Mouse (Mus musculus) forebrain, postnatal 0 days (tissue): ENCODE results near the gene Slc25a51. TPM values are rescaled to one million over a fixed set of nuclear protein-coding genes. Genes with fewer than 3 reads are reported as not detected.

Experiments
- ATAC-seq: fragments of 200-750 bp; cut with Nextera tagmentation; 2 replicates; pipeline ENCODE4 v1.8.0; 2017; ENCODE audit warnings: mild to moderate bottlenecking, moderate library complexity
- DNase-seq: peaks from one replicate; pipeline ENCODE4 v3.0.0-alpha.2; 2015
- H3K27ac ChIP-seq: fragments of 300-500 bp; sonication (generic); 2 replicates; pipeline ENCODE4 v1.5.1; 2014; ENCODE audit warnings: low read depth, mild to moderate bottlenecking, antibody characterized with exemption, low read length, moderate library complexity, mixed read lengths
- H3K27me3 ChIP-seq: fragments of 300-500 bp; sonication (generic); 2 replicates; pipeline ENCODE4 v1.6.1; 2014; ENCODE audit warnings: mild to moderate bottlenecking, low read length, mixed read lengths; ENCODE audit not compliant: insufficient read depth
- H3K36me3 ChIP-seq: fragments of 300-500 bp; sonication (generic); 2 replicates; pipeline ENCODE4 v1.6.1; 2014; ENCODE audit warnings: mild to moderate bottlenecking, moderate library complexity; ENCODE audit not compliant: insufficient read depth
- H3K4me1 ChIP-seq: fragments of 300-500 bp; sonication (generic); 2 replicates; pipeline ENCODE4 v1.6.1; 2014; ENCODE audit warnings: antibody characterized with exemption; ENCODE audit not compliant: insufficient read depth
- H3K4me2 ChIP-seq: fragments of 300-500 bp; sonication (generic); 2 replicates; pipeline ENCODE4 v1.6.1; 2014; ENCODE audit warnings: low read depth, mild to moderate bottlenecking, moderate library complexity
- H3K4me3 ChIP-seq: fragments of 300-500 bp; sonication (generic); 2 replicates; pipeline ENCODE4 v1.5.1; 2014; ENCODE audit warnings: low read depth, low read length, mixed read lengths
- H3K9ac ChIP-seq: fragments of 300-500 bp; sonication (generic); 2 replicates; pipeline ENCODE4 v1.6.1; 2014; ENCODE audit warnings: mild to moderate bottlenecking
- H3K9me3 ChIP-seq: fragments of 300-500 bp; sonication (generic); 2 replicates; pipeline ENCODE4 v1.6.1; 2016; ENCODE audit warnings: low read length
- CTCF ChIP-seq: sonication (generic); IDR thresholded peaks from 2 replicates; pipeline ENCODE4 v1.5.1; 2016; ENCODE audit warnings: antibody characterized with exemption, control low read depth, low read depth
- WGBS: fragments of 180-500 bp; shearing (Covaris S2); extraction: QIAGEN DNeasy Blood & Tissue Kit; methylation state at CpG from one replicate; pipeline ENCODE4 v1.1.7; 2014; 5-methylcytosine and 5-hydroxymethylcytosine counted together
- polyA plus RNA-seq: library from polyadenylated mRNA; unstranded; fragments of >200 nt; fragmentation: Nextera tagmentation; extraction: Ambion mirVana; gene quantifications from 2 replicates; pipeline ENCODE4 v1.2.1, GENCODE M21; 2015
- total RNA-seq: library from RNA; depleted of rRNA; stranded (reverse); fragments of >200 nt; gene quantifications from 2 replicates; pipeline ENCODE4 v1.2.3, GENCODE M21; 2014

Gene Slc25a51
- total and polyA plus RNA-seq, 2 experiments from 2014 or later, result 83.9 to 128 TPM

DNA sequence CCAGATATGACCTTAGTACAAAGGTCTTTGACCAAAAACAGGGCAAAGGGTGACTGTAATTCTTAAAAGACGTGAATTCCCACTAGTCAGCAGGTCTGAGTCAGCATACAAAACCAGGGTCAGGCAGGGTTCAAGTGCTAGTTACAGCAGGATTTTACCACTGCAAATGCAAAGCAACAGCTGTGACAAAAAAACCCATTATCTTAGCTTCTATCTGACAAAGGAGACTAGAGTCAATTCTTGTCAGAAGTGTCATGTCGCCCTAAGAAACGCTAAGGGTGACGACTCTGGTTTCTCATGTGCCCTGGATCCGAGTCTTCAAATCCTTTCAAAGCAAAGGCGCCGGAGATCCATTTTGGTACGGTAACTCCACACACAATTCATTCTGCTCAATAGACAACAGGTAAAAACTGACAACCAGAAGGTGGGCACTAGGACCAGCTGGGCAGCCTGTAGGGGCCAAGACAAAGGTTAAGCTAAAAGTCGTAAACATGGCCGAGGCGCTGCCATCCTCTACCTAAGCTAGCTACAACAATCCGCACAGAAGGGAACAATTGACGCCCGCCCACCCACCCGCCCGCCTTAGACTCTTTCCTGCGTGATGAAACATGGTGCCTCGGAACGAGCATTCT, 747 bp downstream of the Slc25a51 start:
- H3K9ac ChIP-seq, result peak overlapping the region; percentile 99
- no peaks in the 10 kb centered on the region for H3K27me3 ChIP-seq
- H3K4me3 ChIP-seq, result peak overlapping the region; percentile 98
- 2% methylated on average over 19 of the region's 19 CpGs for WGBS
- H3K36me3 ChIP-seq, result peaks cover 17% of the 10 kb centered on the region
- H3K27ac ChIP-seq, result peak overlapping the region; percentile 95
- no peak for TF ChIP-seq CTCF
- peak; percentile 48 for DNase-seq
- no peaks in the 10 kb centered on the region for H3K9me3 ChIP-seq
- 0 out of 2 replicates have a peak, but pooled peaks cover 14% of the 10 kb centered on the region for H3K4me1 ChIP-seq
- peak overlapping the region; percentile 68 for H3K4me2 ChIP-seq
- ATAC-seq, result no peak; the same call in 1 of the 2 replicates

DNA sequence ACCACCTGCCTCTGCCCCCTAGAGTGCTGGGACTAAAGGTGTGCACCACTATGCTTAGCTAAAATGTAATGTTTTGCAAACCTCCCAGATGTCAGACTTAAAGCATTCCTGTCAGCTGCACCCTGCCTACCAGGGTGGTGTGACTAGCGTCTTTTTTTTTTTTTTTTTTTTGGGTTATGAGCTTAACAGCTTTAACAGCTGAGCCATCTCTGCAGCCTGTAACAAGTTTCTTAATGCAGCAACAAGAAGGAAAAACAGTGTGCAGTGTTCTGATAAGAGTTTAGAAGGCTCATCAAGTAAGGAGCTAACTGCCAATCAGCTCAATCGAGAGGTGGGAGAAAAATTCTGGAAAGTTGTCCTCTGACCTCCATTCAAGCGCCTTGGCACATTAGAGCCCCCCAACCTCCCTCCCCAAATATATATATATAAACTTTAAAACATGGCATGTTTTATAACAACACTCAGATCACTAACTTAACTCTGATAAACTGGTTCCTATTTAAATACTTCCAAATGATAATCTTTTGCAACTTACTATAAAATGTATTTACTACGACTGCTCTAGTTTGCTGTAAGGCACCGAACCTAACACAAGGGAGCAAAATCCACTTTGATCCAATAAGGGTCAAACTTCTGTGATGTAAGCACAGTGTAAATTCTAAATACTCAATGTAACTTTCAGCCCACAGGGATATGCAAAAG, 1.4 kb downstream of the Slc25a51 start:
- Histone ChIP-seq H3K9ac (peak overlapping the region; percentile 99), H3K4me2 (peak overlapping the region; percentile 68), H3K27me3 (no peaks in the 10 kb centered on the region), H3K27ac (no peak overlapping the region), H3K4me1 (0 out of 2 replicates have a peak, but pooled peaks cover 14% of the 10 kb centered on the region), H3K9me3 (no peaks in the 10 kb centered on the region), H3K4me3 (peak overlapping the region; percentile 98), H3K36me3 (peaks cover 21% of the 10 kb centered on the region)
- 53% methylated on average over 5 of the region's 5 CpGs for WGBS
- DNase-seq (no peak), ATAC-seq (no peak)
- no peak for TF ChIP-seq CTCF

DNA sequence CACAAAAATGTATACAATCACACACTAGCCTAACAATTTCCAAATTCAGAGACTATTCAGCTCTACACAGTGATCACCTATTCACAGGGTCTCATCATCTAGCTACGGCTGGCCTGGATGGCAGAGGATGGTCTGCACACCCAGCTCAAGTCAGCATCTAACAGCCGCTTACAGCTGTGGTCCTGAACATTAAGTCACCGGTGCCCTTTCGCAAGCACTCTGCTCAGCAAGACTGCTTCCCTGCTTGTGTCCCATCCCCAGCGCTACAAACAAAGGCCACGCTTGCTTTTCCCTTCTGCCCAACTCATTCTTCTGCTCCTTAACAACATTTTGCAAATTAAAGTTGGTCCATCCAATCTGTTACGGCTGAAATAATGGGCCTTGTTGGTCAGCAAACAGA, 2.2 kb downstream of the Slc25a51 start:
- no peak for TF ChIP-seq CTCF
- DNase-seq, result no peak
- no peaks in the 10 kb centered on the region for H3K27me3 ChIP-seq
- peaks cover 25% of the 10 kb centered on the region for H3K36me3 ChIP-seq
- H3K9ac ChIP-seq, result no peak overlapping the region
- ATAC-seq, result no peak
- 0 out of 2 replicates have a peak, but pooled peaks cover 14% of the 10 kb centered on the region for H3K4me1 ChIP-seq
- H3K27ac ChIP-seq, result no peak overlapping the region
- peak overlapping the region; percentile 68 for H3K4me2 ChIP-seq
- H3K4me3 ChIP-seq, result no peak overlapping the region
- no peaks in the 10 kb centered on the region for H3K9me3 ChIP-seq
- WGBS, result 68% methylated on average over 7 of the region's 7 CpGs

DNA sequence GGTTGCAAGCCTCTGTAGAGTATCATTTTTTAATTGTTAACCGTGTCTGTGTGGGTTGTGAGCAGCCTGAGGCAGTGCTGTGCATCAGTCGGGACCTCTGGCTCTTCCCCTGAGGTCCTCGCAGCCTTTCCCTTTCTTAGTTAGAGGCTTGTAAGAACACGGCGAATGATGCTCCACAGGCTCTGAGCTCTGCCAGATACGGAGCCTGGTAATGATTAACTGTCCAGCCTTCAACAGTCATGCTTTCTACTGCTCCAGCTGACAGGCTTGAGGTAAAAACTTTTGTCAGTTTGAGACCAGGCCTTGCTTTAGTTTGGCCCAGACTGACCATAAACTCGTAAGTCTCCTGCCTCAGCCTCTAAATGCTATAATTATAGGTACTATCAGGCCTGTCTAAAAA, 3.3 kb downstream of the Slc25a51 start:
- no peaks in the 10 kb centered on the region for H3K9me3 ChIP-seq
- peaks cover 27% of the 10 kb centered on the region for H3K36me3 ChIP-seq
- H3K9ac ChIP-seq, result no peak overlapping the region
- ATAC-seq, result no peak
- DNase-seq, result no peak
- no peak overlapping the region for H3K4me2 ChIP-seq
- no peaks in the 10 kb centered on the region for H3K27me3 ChIP-seq
- H3K4me1 ChIP-seq, result 0 out of 2 replicates have a peak, but pooled peaks cover 14% of the 10 kb centered on the region
- TF ChIP-seq CTCF, result no peak
- H3K4me3 ChIP-seq, result no peak overlapping the region
- no peak overlapping the region for H3K27ac ChIP-seq
- WGBS, result 84% methylated on average over 7 of the region's 7 CpGs

DNA sequence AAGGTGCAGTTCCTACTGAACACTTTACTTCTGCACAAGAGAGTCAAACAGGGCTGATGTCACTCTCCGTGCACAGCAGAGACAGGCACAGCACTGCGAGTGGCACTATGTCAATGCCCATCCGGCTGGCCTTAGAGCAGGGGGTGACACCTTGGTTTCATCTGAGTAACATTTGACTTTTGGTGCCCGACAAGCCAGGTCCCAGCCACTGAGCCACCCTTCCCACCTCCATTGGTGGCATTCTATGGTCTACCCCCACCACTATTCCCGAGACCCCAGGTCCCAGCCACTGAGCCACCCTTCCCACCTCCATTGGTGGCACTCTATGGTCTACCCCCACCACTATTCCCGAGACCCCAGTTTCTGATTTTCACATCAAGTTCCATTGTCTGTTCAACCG, 4.5 kb downstream of the Slc25a51 start:
- WGBS, result 92% methylated on average over 7 of the region's 7 CpGs
- no peak for DNase-seq
- TF ChIP-seq CTCF, result no peak
- no peak overlapping the region for H3K9ac ChIP-seq
- no peaks in the 10 kb centered on the region for H3K27me3 ChIP-seq
- ATAC-seq, result no peak
- H3K36me3 ChIP-seq, result peaks cover 37% of the 10 kb centered on the region
- H3K27ac ChIP-seq, result no peak overlapping the region
- H3K9me3 ChIP-seq, result no peaks in the 10 kb centered on the region
- no peak overlapping the region for H3K4me2 ChIP-seq
- H3K4me3 ChIP-seq, result no peak overlapping the region
- 0 out of 2 replicates have a peak, but pooled peaks cover 14% of the 10 kb centered on the region for H3K4me1 ChIP-seq

DNA sequence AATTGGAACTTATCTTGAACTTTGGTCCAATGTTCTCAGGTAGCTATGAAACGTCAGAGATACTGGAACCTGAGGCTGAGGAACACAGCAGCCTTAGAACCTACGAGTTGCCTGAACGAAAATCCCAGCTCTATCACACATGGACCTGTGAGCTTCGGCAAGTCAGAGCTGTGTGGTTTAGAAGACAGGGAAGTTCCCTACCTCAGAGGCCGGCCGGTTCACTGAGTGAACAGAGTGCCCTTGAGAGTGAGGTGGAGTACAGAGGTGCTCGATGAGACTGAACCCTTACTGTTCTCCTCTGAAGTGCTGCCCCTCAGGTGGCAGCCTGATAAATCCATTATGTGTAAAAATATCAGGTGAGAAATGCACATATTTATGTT, 5.1 kb downstream of the Slc25a51 start:
- Histone ChIP-seq H3K4me2 (no peak overlapping the region), H3K27me3 (no peaks in the 10 kb centered on the region), H3K4me3 (no peak overlapping the region), H3K4me1 (0 out of 2 replicates have a peak, but pooled peaks cover 14% of the 10 kb centered on the region), H3K27ac (no peak overlapping the region), H3K9me3 (no peaks in the 10 kb centered on the region), H3K36me3 (peaks cover 43% of the 10 kb centered on the region), H3K9ac (no peak overlapping the region)
- no peak for ATAC-seq
- WGBS, result 91% methylated on average over 7 of the region's 7 CpGs
- no peak for TF ChIP-seq CTCF
- DNase-seq, result no peak

DNA sequence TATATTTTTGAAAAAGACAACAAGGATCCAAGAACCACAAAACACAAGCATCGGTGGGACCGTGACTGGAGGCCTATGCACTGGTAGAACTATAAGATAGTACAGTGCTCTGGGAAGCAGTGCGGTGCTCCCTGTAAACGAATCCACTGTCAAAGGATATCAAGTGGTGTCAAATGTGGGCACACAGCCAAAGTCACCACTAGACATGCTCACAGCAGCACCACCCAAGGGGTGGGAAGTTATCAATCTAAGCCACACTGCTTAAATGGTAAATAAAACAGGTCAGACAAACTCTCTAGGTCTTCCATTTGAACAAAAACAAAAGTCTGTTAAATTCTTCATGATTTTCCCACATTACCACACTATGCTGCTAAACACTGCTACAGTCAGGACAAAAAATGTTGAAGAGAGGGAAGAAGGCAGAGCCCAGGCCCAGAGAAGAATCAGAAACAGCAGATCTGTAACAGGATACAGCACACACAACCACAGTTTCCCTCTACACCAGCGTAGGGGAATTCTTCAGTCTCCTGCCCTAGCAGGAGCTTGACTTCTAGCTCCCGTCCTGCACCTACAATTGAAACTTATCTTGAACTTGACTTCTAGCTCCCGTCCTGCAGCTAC, 5.6 kb downstream of the Slc25a51 start:
- H3K36me3 ChIP-seq, result peaks cover 48% of the 10 kb centered on the region
- 77% methylated on average over 7 of the region's 7 CpGs for WGBS

More for the DNA sequence above, 5.6 kb downstream of the Slc25a51 start:
- no peaks in the 10 kb centered on the region for H3K9me3 ChIP-seq
- H3K27me3 ChIP-seq, result no peaks in the 10 kb centered on the region
- no peak overlapping the region for H3K4me3 ChIP-seq
- 0 out of 2 replicates have a peak, but pooled peaks cover 14% of the 10 kb centered on the region for H3K4me1 ChIP-seq
- H3K9ac ChIP-seq, result no peak overlapping the region
- no peak overlapping the region for H3K27ac ChIP-seq
- no peak for ATAC-seq
- TF ChIP-seq CTCF, result no peak
- H3K4me2 ChIP-seq, result no peak overlapping the region
- no peak for DNase-seq
